Mouse (Mus musculus): ENCODE data around the gene Cpsf7. TPM values are rescaled to one million over a fixed set of nuclear protein-coding genes. Genes with fewer than 3 reads are reported as not detected.

Gene Cpsf7
- total and polyA plus RNA-seq, 3 experiments = 20.6 to 25.2 (median 23.8) TPM

DNA sequence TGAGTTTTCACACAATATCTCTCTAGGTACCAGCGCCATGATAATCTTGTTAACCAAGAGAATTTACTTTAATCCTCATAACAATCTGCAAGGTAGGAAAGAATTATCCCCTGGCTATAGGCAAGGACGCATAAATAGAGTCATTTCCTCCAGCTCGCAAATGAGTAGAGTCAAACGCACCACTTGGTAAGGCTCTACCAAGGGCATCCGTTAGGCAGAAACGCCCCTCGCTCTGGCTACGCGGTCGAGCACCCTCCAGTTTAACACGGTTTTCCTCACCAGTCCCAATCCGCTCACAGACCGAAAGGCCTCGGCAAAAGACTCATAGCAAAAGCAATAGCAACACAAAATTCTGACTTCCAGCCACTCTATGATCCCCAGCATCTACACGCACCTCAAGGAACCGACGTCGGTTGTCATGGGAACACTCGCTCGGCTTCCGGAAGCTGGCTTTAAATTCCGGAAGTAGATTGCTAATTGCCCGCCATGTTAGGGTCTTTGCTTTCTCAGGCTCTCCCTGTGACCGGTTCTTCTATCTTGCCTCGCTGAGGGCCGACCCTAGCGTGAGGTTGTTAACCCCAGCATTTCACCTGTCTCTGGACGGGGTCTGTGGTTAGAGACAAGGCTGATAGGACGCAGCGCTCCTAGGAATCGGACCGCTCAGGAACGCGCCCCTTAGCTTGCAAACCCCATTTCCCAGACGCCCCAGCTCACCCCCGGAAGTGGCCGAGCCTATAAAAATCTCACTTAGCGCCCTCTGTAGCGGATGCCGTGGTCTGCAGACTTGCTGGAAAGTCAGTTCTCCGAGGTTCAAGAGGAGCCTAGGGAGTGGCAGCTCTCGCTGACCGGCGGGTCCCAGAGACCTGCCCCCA, 51.9 kb downstream of the Cpsf7 start, which contains the start of the genes Cyb561a3 and Tmem138:
TSS of gene Cyb561a3 (plus strand) at position 483 of the 872 bp plus-strand sequence.
TSS of gene Tmem138 (minus strand) at position 673 of the 872 bp plus-strand sequence.
- intact Hi-C loops (cut with DNase I) = loop anchor here (1.0 to 2.0 kb wide), 3 partner anchors 22 to 52 kb away; partner anchors contain the start of genes Cpsf7, Ddb1 and Tkfc
- H3K4me1 ChIP-seq (ENCODE audit: control insufficient read depth, insufficient read depth, low read length) = peaks cover 1% of the 10 kb centered on the region; the same call in 1 of the 2 replicates
- H3K27ac ChIP-seq = peak within 1 kb of the TSS; percentile 97
- WGBS = under 1% methylated on average over 44 of the region's 44 CpGs
- peak within 1 kb of the TSS; percentile 77 for H3K9ac ChIP-seq (ENCODE audit: low read depth, low read length)
- H3K27me3 ChIP-seq (ENCODE audit: control insufficient read depth, insufficient read depth, low read length) = no peaks in the 10 kb centered on the region
- peak; percentile 92 to 94 for DNase-seq
- H3K79me2 ChIP-seq (replicated peaks; ENCODE audit: control insufficient read depth, insufficient read depth, low read length) = peaks cover 2% of the 10 kb centered on the region; the same call in 1 of the 2 replicates
- no peaks in the 10 kb centered on the region for H3K36me3 ChIP-seq (ENCODE audit: control insufficient read depth, insufficient read depth, low read length)
- H3K4me3 ChIP-seq = peak within 1 kb of the TSS; percentile 90
- TF ChIP-seq CTCF (IDR thresholded peaks at IDR 0.05) (peak; percentile 80), EP300 (IDR thresholded peaks at IDR 0.05; ENCODE audit: insufficient read depth, low read depth, low read length) (0 out of 2 replicates have a peak, but pooled peaks have one; percentile 46), POLR2A (IDR thresholded peaks at IDR 0.05; ENCODE audit: insufficient read depth, low read depth, low read length) (peak; percentile 91)

DNA sequence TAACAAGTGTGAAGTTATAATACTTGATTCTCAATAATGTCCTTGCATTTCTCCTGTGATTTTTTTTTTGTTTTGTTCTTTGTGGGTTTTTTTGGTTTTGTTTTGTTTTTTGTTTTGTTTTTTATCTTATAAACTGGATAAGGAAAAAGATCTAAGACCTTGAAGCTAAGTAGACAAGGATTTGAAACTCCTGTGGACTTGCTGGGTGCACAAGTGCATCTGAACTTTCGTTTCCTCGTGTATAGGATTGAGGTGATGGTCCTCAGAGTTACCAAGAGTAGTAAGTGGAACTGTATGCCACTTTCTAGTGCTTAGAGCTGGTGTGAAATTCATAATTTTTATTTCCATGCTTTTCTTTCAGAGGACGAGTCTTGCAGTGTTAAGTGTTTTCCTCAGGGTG, 55.0 kb downstream of the Cpsf7 start:
- 86% methylated on average over 3 of the region's 3 CpGs for WGBS
- H3K4me3 ChIP-seq = no peak overlapping the region
- TF ChIP-seq POLR2A (IDR thresholded peaks at IDR 0.05; ENCODE audit: insufficient read depth, low read depth, low read length) (no peak), EP300 (IDR thresholded peaks at IDR 0.05; ENCODE audit: insufficient read depth, low read depth, low read length) (no peak), CTCF (IDR thresholded peaks at IDR 0.05) (no peak)
- intact Hi-C loops (cut with DNase I) = no loop called here
- DNase-seq = no peak
- H3K4me1 ChIP-seq (ENCODE audit: control insufficient read depth, insufficient read depth, low read length) = peaks cover 1% of the 10 kb centered on the region; the same call in 1 of the 2 replicates
- no peak overlapping the region for H3K27ac ChIP-seq
- H3K27me3 ChIP-seq (ENCODE audit: control insufficient read depth, insufficient read depth, low read length) = no peaks in the 10 kb centered on the region
- H3K36me3 ChIP-seq (ENCODE audit: control insufficient read depth, insufficient read depth, low read length) = no peaks in the 10 kb centered on the region
- H3K79me2 ChIP-seq (replicated peaks; ENCODE audit: control insufficient read depth, insufficient read depth, low read length) = peaks cover 2% of the 10 kb centered on the region; the same call in 1 of the 2 replicates
- no peak overlapping the region for H3K9ac ChIP-seq (ENCODE audit: low read depth, low read length)

GRCm38 (mm10) chr19:10580761-10581160, 55.7 kb downstream of the Cpsf7 start:
- WGBS = 80% methylated on average over 3 of the region's 3 CpGs
- Histone ChIP-seq H3K4me3 (no peak overlapping the region), H3K79me2 (replicated peaks; ENCODE audit: control insufficient read depth, insufficient read depth, low read length) (peaks cover 2% of the 10 kb centered on the region; the same call in 1 of the 2 replicates), H3K36me3 (ENCODE audit: control insufficient read depth, insufficient read depth, low read length) (no peaks in the 10 kb centered on the region), H3K27me3 (ENCODE audit: control insufficient read depth, insufficient read depth, low read length) (no peaks in the 10 kb centered on the region), H3K27ac (no peak overlapping the region), H3K4me1 (ENCODE audit: control insufficient read depth, insufficient read depth, low read length) (peaks cover 1% of the 10 kb centered on the region; the same call in 1 of the 2 replicates), H3K9ac (ENCODE audit: low read depth, low read length) (no peak overlapping the region)
- no peak for TF ChIP-seq EP300 (IDR thresholded peaks at IDR 0.05; ENCODE audit: insufficient read depth, low read depth, low read length)
- DNase-seq = no peak
- intact Hi-C loops (cut with DNase I) = no loop called here

- peaks cover 2% of the 10 kb centered on the region; the same call in 1 of the 2 replicates for H3K79me2 ChIP-seq (replicated peaks; ENCODE audit: control insufficient read depth, insufficient read depth, low read length)
- 84% methylated on average over 6 of the region's 6 CpGs for WGBS
Measured at GRCm38 (mm10) chr19:10581984-10582383, 56.9 kb downstream of the Cpsf7 start.

GRCm38 (mm10) chr19:10583550-10584146, 58.6 kb downstream of the Cpsf7 start:
- no peak overlapping the region for H3K4me3 ChIP-seq
- DNase-seq = no peak
- intact Hi-C loops (cut with DNase I) = no loop called here
- H3K9ac ChIP-seq (ENCODE audit: low read depth, low read length) = no peak overlapping the region
- H3K27ac ChIP-seq = no peak overlapping the region
- no peaks in the 10 kb centered on the region for H3K36me3 ChIP-seq (ENCODE audit: control insufficient read depth, insufficient read depth, low read length)
- no peaks in the 10 kb centered on the region for H3K27me3 ChIP-seq (ENCODE audit: control insufficient read depth, insufficient read depth, low read length)
- TF ChIP-seq CTCF (IDR thresholded peaks at IDR 0.05) (no peak), POLR2A (IDR thresholded peaks at IDR 0.05; ENCODE audit: insufficient read depth, low read depth, low read length) (no peak), EP300 (IDR thresholded peaks at IDR 0.05; ENCODE audit: insufficient read depth, low read depth, low read length) (no peak)
- H3K4me1 ChIP-seq (ENCODE audit: control insufficient read depth, insufficient read depth, low read length) = no peaks in the 10 kb centered on the region
- WGBS = 39% methylated on average over 7 of the region's 7 CpGs
- H3K79me2 ChIP-seq (replicated peaks; ENCODE audit: control insufficient read depth, insufficient read depth, low read length) = peaks cover under 1% of the 10 kb centered on the region; the same call in 1 of the 2 replicates

More at GRCm38 (mm10) chr19:10581984-10582383, 56.9 kb downstream of the Cpsf7 start:
- H3K27ac ChIP-seq = no peak overlapping the region
- H3K9ac ChIP-seq (ENCODE audit: low read depth, low read length) = no peak overlapping the region
- H3K27me3 ChIP-seq (ENCODE audit: control insufficient read depth, insufficient read depth, low read length) = no peaks in the 10 kb centered on the region
- no peaks in the 10 kb centered on the region for H3K36me3 ChIP-seq (ENCODE audit: control insufficient read depth, insufficient read depth, low read length)
- no peak for TF ChIP-seq POLR2A (IDR thresholded peaks at IDR 0.05; ENCODE audit: insufficient read depth, low read depth, low read length)
- no peak for TF ChIP-seq CTCF (IDR thresholded peaks at IDR 0.05)
- no peak for TF ChIP-seq EP300 (IDR thresholded peaks at IDR 0.05; ENCODE audit: insufficient read depth, low read depth, low read length)
- intact Hi-C loops (cut with DNase I) = no loop called here
- DNase-seq = peak in 1 of 2 experiments; percentile 25
- no peak overlapping the region for H3K4me3 ChIP-seq
- H3K4me1 ChIP-seq (ENCODE audit: control insufficient read depth, insufficient read depth, low read length) = peaks cover 1% of the 10 kb centered on the region; the same call in 1 of the 2 replicates

All from heart, adult 2 months (tissue).